Mouse (Mus musculus): ENCODE measurements around the gene Tmem141.

- TF ChIP-seq CTCF (conservative IDR thresholded peaks at IDR 0.05; ENCODE audit: low read length), result no peak
- no peak for TF ChIP-seq NANOG (IDR thresholded peaks at IDR 0.05; ENCODE audit: borderline replicate concordance, low read length)
- no peak for TF ChIP-seq POU5F1 (IDR thresholded peaks at IDR 0.05; ENCODE audit: borderline replicate concordance, low read length)
These were observed 36.2 kb downstream of the Tmem141 start for GRCm38 (mm10) chr2:25585601-25586000.
